ENCODE assay signal across 8 mouse cellular contexts in the genomic region with DNA sequence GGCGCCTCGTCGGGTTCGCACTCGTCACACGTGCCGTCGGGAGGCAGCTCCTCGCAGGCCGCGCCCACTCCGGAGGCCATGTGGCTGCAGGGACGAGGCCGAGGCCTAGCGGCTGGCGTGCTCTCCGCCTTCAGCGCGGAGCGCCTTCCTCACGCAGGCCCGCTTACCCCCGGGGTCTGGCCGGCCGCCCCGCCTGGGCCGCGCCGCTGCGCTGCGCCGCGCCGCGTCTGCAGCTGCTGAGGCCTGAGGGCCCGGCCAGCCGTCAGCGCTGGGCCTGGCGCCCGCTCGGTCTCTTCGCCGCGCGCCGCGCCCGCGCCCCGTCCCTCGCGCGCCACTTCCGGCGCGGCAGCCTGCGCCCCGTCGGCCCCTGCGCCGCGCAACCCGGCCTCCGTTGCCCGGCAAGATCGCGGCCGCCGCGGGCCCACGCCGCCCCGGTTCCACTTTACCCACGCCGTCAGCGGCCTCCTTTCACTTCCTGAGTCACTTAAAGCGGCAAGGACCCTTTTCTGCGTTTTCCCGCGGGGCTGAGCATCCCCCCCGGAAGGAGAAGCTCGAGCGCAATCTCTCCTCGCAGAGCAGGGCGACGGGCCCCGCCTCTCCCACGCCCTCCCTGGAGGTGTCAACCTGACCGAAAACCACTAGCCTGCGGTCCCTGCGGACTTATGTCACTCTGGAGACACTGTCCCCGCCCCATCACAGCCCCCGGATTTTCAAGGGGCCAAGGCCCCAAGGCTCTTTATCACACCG. TPM values are rescaled to one million over a fixed set of nuclear protein-coding genes. Genes with fewer than 3 reads are reported as not detected.
DNase-seq lines count a peak whose midpoint lies in the region; ATAC-seq and TF ChIP-seq lines count a peak whose summit lies in the region.

No protein-coding gene starts in this region.

- H3K4me3 ChIP-seq in embryonic fibroblast, embryonic 13.5 days (ENCODE audit: insufficient read depth, low read length), result peak overlapping the region; percentile 46
- peak overlapping the region; percentile 80 for H3K4me3 ChIP-seq in heart, embryonic 10.5 days
- H3K4me3 ChIP-seq in kidney, embryonic 15.5 days (replicated peaks), result peak overlapping the region; percentile 68
- H3K4me3 ChIP-seq in limb, embryonic 15.5 days, result peak overlapping the region; percentile 74
- H3K4me3 ChIP-seq in midbrain, postnatal 0 days (ENCODE audit: low read depth, low read length), result peak overlapping the region; percentile 60

- peak; percentile 51 for TF ChIP-seq POLR2A in embryonic fibroblast, embryonic 13.5 days (IDR thresholded peaks at IDR 0.05; ENCODE audit: low read depth, low read length)

- no peaks in the 10 kb centered on the region for H3K27me3 ChIP-seq in heart, embryonic 10.5 days (ENCODE audit: insufficient read depth, poor library complexity, severe bottlenecking)
- H3K27me3 ChIP-seq in kidney, embryonic 15.5 days, result no peaks in the 10 kb centered on the region
- no peaks in the 10 kb centered on the region for H3K27me3 ChIP-seq in limb, embryonic 15.5 days
- H3K27me3 ChIP-seq in midbrain, postnatal 0 days (ENCODE audit: insufficient read depth, low read length), result no peaks in the 10 kb centered on the region

- peak; percentile 93 for ATAC-seq in kidney, embryonic 15.5 days (replicated peaks; ENCODE audit: low FRiP score)
- ATAC-seq in limb, embryonic 15.5 days (ENCODE audit: insufficient number of reproducible peaks, low FRiP score, low TSS enrichment, low read depth), result peak; percentile 85
- ATAC-seq in midbrain, postnatal 0 days (ENCODE audit: low FRiP score), result peak; percentile 92

- under 1% methylated on average over 91 of the region's 94 CpGs for WGBS in heart, embryonic 10.5 days
- WGBS in kidney, embryonic 15.5 days, result under 1% methylated on average over 92 of the region's 94 CpGs
- under 1% methylated on average over 91 of the region's 94 CpGs for WGBS in limb, embryonic 15.5 days
- WGBS in midbrain, postnatal 0 days, result under 1% methylated on average over 58 of the region's 94 CpGs

- peak; percentile 83 to 84 for DNase-seq in B cell, adult 2 months
- DNase-seq in brain, adult 2 months (ENCODE audit: low read depth, low spot score), result peak; percentile 96
- DNase-seq in heart, embryonic 10.5 days (ENCODE audit: low spot score), result peak; percentile 94
- DNase-seq in midbrain, postnatal 0 days (ENCODE audit: low spot score), result peak; percentile 92
- DNase-seq in spleen, postnatal 10 days (ENCODE audit: low spot score in 2 of 2), result peak; percentile 78 to 85

- peaks cover 5% of the 10 kb centered on the region for H3K4me1 ChIP-seq in embryonic fibroblast, embryonic 13.5 days (ENCODE audit: control insufficient read depth, insufficient read depth, low read length)
- peaks cover 28% of the 10 kb centered on the region for H3K4me1 ChIP-seq in heart, embryonic 10.5 days
- peaks cover 24% of the 10 kb centered on the region for H3K4me1 ChIP-seq in kidney, embryonic 15.5 days
- H3K4me1 ChIP-seq in limb, embryonic 15.5 days, result peaks cover 17% of the 10 kb centered on the region
- peaks cover 8% of the 10 kb centered on the region for H3K4me1 ChIP-seq in midbrain, postnatal 0 days (ENCODE audit: insufficient read depth, low read length)

- peak overlapping the region; percentile 82 for H3K9ac ChIP-seq in kidney, embryonic 15.5 days
- H3K9ac ChIP-seq in limb, embryonic 15.5 days, result peak overlapping the region; percentile 93
- H3K9ac ChIP-seq in midbrain, postnatal 0 days (replicated peaks; ENCODE audit: low read length, poor library complexity, severe bottlenecking), result peak overlapping the region; percentile 89

- peak overlapping the region; percentile 65 for H3K4me2 ChIP-seq in kidney, embryonic 15.5 days
- H3K4me2 ChIP-seq in limb, embryonic 15.5 days, result peak overlapping the region; percentile 82
- peak overlapping the region; percentile 86 for H3K4me2 ChIP-seq in midbrain, postnatal 0 days (ENCODE audit: low read depth, low read length, poor library complexity, severe bottlenecking)

- H3K27ac ChIP-seq in embryonic fibroblast, embryonic 13.5 days (ENCODE audit: insufficient read depth, low read length), result peak overlapping the region; percentile 83
- peak overlapping the region; percentile 97 for H3K27ac ChIP-seq in heart, embryonic 10.5 days
- peak overlapping the region; percentile 94 for H3K27ac ChIP-seq in kidney, embryonic 15.5 days
- H3K27ac ChIP-seq in limb, embryonic 15.5 days, result peak overlapping the region; percentile 96
- H3K27ac ChIP-seq in midbrain, postnatal 0 days (ENCODE audit: low read depth, low read length), result peak overlapping the region; percentile 96

- no peak for TF ChIP-seq CTCF in embryonic fibroblast, embryonic 13.5 days (IDR thresholded peaks at IDR 0.05; ENCODE audit: borderline replicate concordance, insufficient read depth, low read length)
- TF ChIP-seq CTCF in midbrain, postnatal 0 days (IDR thresholded peaks at IDR 0.05), result no peak

- H3K36me3 ChIP-seq in heart, embryonic 10.5 days, result no peaks in the 10 kb centered on the region
- no peaks in the 10 kb centered on the region for H3K36me3 ChIP-seq in kidney, embryonic 15.5 days
- H3K36me3 ChIP-seq in limb, embryonic 15.5 days, result no peaks in the 10 kb centered on the region
- no peaks in the 10 kb centered on the region for H3K36me3 ChIP-seq in midbrain, postnatal 0 days (ENCODE audit: insufficient read depth, low read length)

- no peaks in the 10 kb centered on the region for H3K9me3 ChIP-seq in heart, embryonic 10.5 days
- H3K9me3 ChIP-seq in kidney, embryonic 15.5 days (replicated peaks), result no peaks in the 10 kb centered on the region
- no peaks in the 10 kb centered on the region for H3K9me3 ChIP-seq in limb, embryonic 15.5 days
- H3K9me3 ChIP-seq in midbrain, postnatal 0 days (ENCODE audit: low read length), result no peaks in the 10 kb centered on the region

RNA-seq across cellular contexts. Expression of a gene that starts 6.8 kb away (rescaled TPM):
- polyA plus RNA-seq in embryonic fibroblast, embryonic 13.5 days (2011; ENCODE audit: insufficient read length, low read depth, missing spikeins), result 76.1 and 97.4 TPM in 2 replicates
- polyA plus RNA-seq in heart, embryonic 10.5 days (2016; fragmentation: Nextera tagmentation; extraction: Ambion mirVana), result 23.6 TPM in 2 replicates
- 27.3 and 29.0 TPM in 2 replicates for polyA plus RNA-seq in kidney, embryonic 15.5 days (2015; fragmentation: Nextera tagmentation; extraction: Ambion mirVana)
- 21.8 and 27.7 TPM in 2 replicates for polyA plus RNA-seq in limb, embryonic 15.5 days (2015; fragmentation: Nextera tagmentation; extraction: Ambion mirVana)
- 114 and 132 TPM in 2 replicates for total RNA-seq in midbrain, postnatal 0 days (2014; rRNA removed)
- 42.2 and 50.6 TPM in 2 replicates for polyA plus RNA-seq in midbrain, postnatal 0 days (2015; fragmentation: Nextera tagmentation; extraction: Ambion mirVana)

RNA-seq across cellular contexts. Expression of a gene that starts 51.5 kb away (rescaled TPM):
- polyA plus RNA-seq in embryonic fibroblast, embryonic 13.5 days (2011; ENCODE audit: insufficient read length, low read depth, missing spikeins), result 5.8 and 7.7 TPM in 2 replicates
- polyA plus RNA-seq in heart, embryonic 10.5 days (2016; fragmentation: Nextera tagmentation; extraction: Ambion mirVana), result 2.6 and 6.9 TPM in 2 replicates
- 11.1 and 11.3 TPM in 2 replicates for polyA plus RNA-seq in kidney, embryonic 15.5 days (2015; fragmentation: Nextera tagmentation; extraction: Ambion mirVana)
- polyA plus RNA-seq in limb, embryonic 15.5 days (2015; fragmentation: Nextera tagmentation; extraction: Ambion mirVana), result 16.0 and 24.8 TPM in 2 replicates
- total RNA-seq in midbrain, postnatal 0 days (2014; rRNA removed), result 78.9 and 91.8 TPM in 2 replicates
- polyA plus RNA-seq in midbrain, postnatal 0 days (2015; fragmentation: Nextera tagmentation; extraction: Ambion mirVana), result 27.1 and 28.5 TPM in 2 replicates

Comparison
In these comparisons a context has a peak if more than half of its experiments do, and no peak if none do; other contexts are left out.
1. Peak in every context shown above with its lines: DNase-seq, ATAC-seq, H3K4me3 ChIP-seq and H3K27ac ChIP-seq.